In the genomic region with DNA sequence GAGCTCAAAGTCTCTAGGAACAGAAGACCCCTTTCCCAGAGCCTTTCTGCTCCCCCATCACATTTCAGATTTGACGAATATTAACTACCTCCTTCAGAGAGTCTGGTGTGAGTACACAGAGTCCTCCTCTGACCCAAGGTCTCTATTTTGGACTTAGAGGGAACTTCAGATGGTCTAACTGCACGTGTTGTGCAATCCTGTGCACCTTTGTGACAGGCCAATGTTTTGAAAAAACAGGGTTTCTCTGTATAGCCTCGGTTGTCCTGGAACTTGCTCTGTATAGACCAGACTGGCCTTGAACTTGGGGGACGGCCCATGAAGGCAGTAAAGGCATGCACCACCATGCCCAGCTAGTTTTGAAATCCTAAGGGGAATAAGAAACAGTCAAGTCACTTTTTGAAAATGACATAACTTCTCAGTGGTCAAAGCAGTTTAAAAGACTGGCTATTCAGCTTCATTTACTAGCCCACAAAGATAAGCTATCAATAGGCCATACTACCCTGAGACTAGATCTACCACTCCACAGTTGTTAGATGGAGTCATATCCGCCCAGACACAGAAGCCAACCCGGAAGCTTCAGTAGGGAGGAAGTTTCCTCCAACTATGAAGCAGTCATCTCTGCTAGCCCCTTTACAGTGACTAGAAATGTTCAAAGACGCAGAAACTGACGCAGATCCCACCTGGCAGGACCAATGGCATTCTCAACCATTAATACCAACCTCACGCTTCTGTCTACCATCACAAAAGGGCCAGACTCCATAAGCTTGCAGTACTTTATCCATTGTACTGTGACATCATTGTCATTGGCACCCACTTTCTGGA, we compare ENCODE assay signal across 14 mouse cellular contexts.
DNase-seq lines count a peak whose midpoint lies in the region; ATAC-seq and TF ChIP-seq lines count a peak whose summit lies in the region.
"Had no signal": no experiment of that assay in that cellular context is flagged by ENCODE, and none has a peak within 500 bp of the region (broad histone marks: within the 10 kb centered on the region; RNA-seq: fewer than 3 reads in every experiment).

No protein-coding gene starts in this region.

- no peaks in the 10 kb centered on the region for H3K27me3 ChIP-seq in liver, adult 2 months (ENCODE audit: control insufficient read depth, insufficient read depth, low read length)
- H3K27me3 ChIP-seq: limb, embryonic 15.5 days had no signal

- peak overlapping the region; percentile 67 for H3K9ac ChIP-seq in liver, adult 2 months (ENCODE audit: low read depth, low read length)
- H3K9ac ChIP-seq: limb, embryonic 15.5 days had no signal

- 22% methylated on average over 9 of the region's 9 CpGs for WGBS in liver, adult 2 months

- no peak for TF ChIP-seq CTCF in liver, adult 2 months (IDR thresholded peaks at IDR 0.05; ENCODE audit: low read depth, low read length)

- peak; percentile 96 for DNase-seq in liver, adult 2 months (ENCODE audit: extremely low read depth, low read depth, low spot score)
- no peak for DNase-seq in liver
- DNase-seq in kidney, postnatal 14 days, result peak; percentile 58
- no peak for DNase-seq in layer of hippocampus, postnatal 10 days (ENCODE audit: low spot score in 2 of 2)
- no peak for DNase-seq in thymus, postnatal 36 days
- DNase-seq in urinary bladder, adult 2 months (ENCODE audit: low spot score), result no peak
- DNase-seq: cerebellum, postnatal 14 days; right cerebral cortex, adult 18-20 months; thymus, postnatal 25 days had no signal

- peaks cover 15% of the 10 kb centered on the region; the same call in 1 of the 2 replicates for H3K79me2 ChIP-seq in liver, adult 2 months (ENCODE audit: control insufficient read depth, insufficient read depth, low read length)

- H3K36me3 ChIP-seq in liver, adult 2 months (ENCODE audit: control insufficient read depth, insufficient read depth, low read length), result no peaks in the 10 kb centered on the region; the same call in 1 of the 2 replicates
- H3K36me3 ChIP-seq: embryonic facial prominence, embryonic 10.5 days; forebrain, embryonic 10.5 days; limb, embryonic 15.5 days had no signal

- H3K4me3 ChIP-seq in liver, adult 2 months (ENCODE audit: insufficient read depth, low read depth, low read length), result peak overlapping the region; percentile 57
- no peak overlapping the region for H3K4me3 ChIP-seq in brown adipose tissue, adult 24 weeks (ENCODE audit: insufficient read depth, low read depth, low read length)
- H3K4me3 ChIP-seq: embryonic facial prominence, embryonic 10.5 days; forebrain, embryonic 10.5 days; limb, embryonic 15.5 days had no signal

- TF ChIP-seq POLR2A in liver, adult 2 months (IDR thresholded peaks at IDR 0.05; ENCODE audit: extremely low read depth, insufficient read depth, low read length), result no peak

- peaks cover 38% of the 10 kb centered on the region for H3K4me1 ChIP-seq in liver, adult 2 months (ENCODE audit: control insufficient read depth, insufficient read depth, low read length)
- peaks cover 18% of the 10 kb centered on the region; the same call in 1 of the 2 replicates for H3K4me1 ChIP-seq in brown adipose tissue, adult 24 weeks (ENCODE audit: control insufficient read depth, insufficient read depth, insufficient read length, low read length)

- H3K27ac ChIP-seq in liver, adult 2 months (replicated peaks; ENCODE audit: insufficient read depth, low read depth, low read length), result peak overlapping the region; percentile 88
- 0 out of 2 replicates have a peak overlapping the region, but pooled peaks have one; percentile 31 for H3K27ac ChIP-seq in brown adipose tissue, adult 24 weeks (replicated peaks; ENCODE audit: low read depth, low read length)
- H3K27ac ChIP-seq: embryonic facial prominence, embryonic 10.5 days; forebrain, embryonic 10.5 days; limb, embryonic 15.5 days had no signal

- peak; percentile 47 for ATAC-seq in megakaryocyte, adult 5-6 weeks (ENCODE audit: poor library complexity, severe bottlenecking)

Comparison
In these comparisons a context has a peak if more than half of its experiments do, and no peak if none do; other contexts are left out.
1. DNase-seq: peak in liver, adult 2 months (single experiment) and kidney, postnatal 14 days (single experiment); none in liver (single experiment), layer of hippocampus, postnatal 10 days (0 of 2), thymus, postnatal 36 days (0 of 2) and urinary bladder, adult 2 months (single experiment).